Mouse (Mus musculus): ENCODE measurements around the gene Bhlhb9. TPM values are rescaled to one million over a fixed set of nuclear protein-coding genes. Genes with fewer than 3 reads are reported as not detected.

The Bhlhb9 gene
- polyA plus RNA-seq, 1 experiment, result 11.5 TPM

GRCm38 (mm10) chrX:135922162-135922561 is 124.8 kb downstream of the Bhlhb9 start:
- Histone ChIP-seq H3K27ac (ENCODE audit: control insufficient read depth, insufficient read depth, low read length) (no peak overlapping the region), H3K4me1 (replicated peaks; ENCODE audit: control insufficient read depth, insufficient read depth, low read length) (no peaks in the 10 kb centered on the region), H3K4me3 (ENCODE audit: control insufficient read depth, insufficient read depth, low read length) (no peak overlapping the region), H3K36me3 (ENCODE audit: control insufficient read depth, insufficient read depth, low read length) (no peaks in the 10 kb centered on the region), H3K27me3 (ENCODE audit: control insufficient read depth, insufficient read depth, low read length) (no peaks in the 10 kb centered on the region)
- TF ChIP-seq POLR2A (IDR thresholded peaks at IDR 0.05; ENCODE audit: control insufficient read depth, extremely low read depth, insufficient read depth, low read length, poor library complexity) (no peak), CTCF (IDR thresholded peaks at IDR 0.05; ENCODE audit: borderline replicate concordance, control insufficient read depth, extremely low read depth, insufficient read depth, low read length, poor library complexity) (no peak)
- DNase-seq, result no peak
- 95% methylated on average over 7 of the region's 7 CpGs for WGBS

- TF ChIP-seq POLR2A (IDR thresholded peaks at IDR 0.05; ENCODE audit: control insufficient read depth, extremely low read depth, insufficient read depth, low read length, poor library complexity), result no peak
- no peak for TF ChIP-seq CTCF (IDR thresholded peaks at IDR 0.05; ENCODE audit: borderline replicate concordance, control insufficient read depth, extremely low read depth, insufficient read depth, low read length, poor library complexity)
- no peaks in the 10 kb centered on the region for H3K36me3 ChIP-seq (ENCODE audit: control insufficient read depth, insufficient read depth, low read length)
- no peak for DNase-seq
- H3K4me3 ChIP-seq (ENCODE audit: control insufficient read depth, insufficient read depth, low read length), result no peak overlapping the region
- no peak overlapping the region for H3K27ac ChIP-seq (ENCODE audit: control insufficient read depth, insufficient read depth, low read length)
- WGBS, result 68% methylated on average over 3 of the region's 3 CpGs
- no peaks in the 10 kb centered on the region for H3K27me3 ChIP-seq (ENCODE audit: control insufficient read depth, insufficient read depth, low read length)
- no peaks in the 10 kb centered on the region for H3K4me1 ChIP-seq (replicated peaks; ENCODE audit: control insufficient read depth, insufficient read depth, low read length)
These were observed 128.5 kb downstream of the Bhlhb9 start for GRCm38 (mm10) chrX:135925911-135926310.

- TF ChIP-seq POLR2A (IDR thresholded peaks at IDR 0.05; ENCODE audit: control insufficient read depth, extremely low read depth, insufficient read depth, low read length, poor library complexity) (no peak), CTCF (IDR thresholded peaks at IDR 0.05; ENCODE audit: borderline replicate concordance, control insufficient read depth, extremely low read depth, insufficient read depth, low read length, poor library complexity) (no peak)
- DNase-seq, result no peak
- H3K27me3 ChIP-seq (ENCODE audit: control insufficient read depth, insufficient read depth, low read length), result no peaks in the 10 kb centered on the region
- H3K4me1 ChIP-seq (replicated peaks; ENCODE audit: control insufficient read depth, insufficient read depth, low read length), result no peaks in the 10 kb centered on the region
- H3K4me3 ChIP-seq (ENCODE audit: control insufficient read depth, insufficient read depth, low read length), result no peak overlapping the region
- H3K27ac ChIP-seq (ENCODE audit: control insufficient read depth, insufficient read depth, low read length), result no peak overlapping the region
- H3K36me3 ChIP-seq (ENCODE audit: control insufficient read depth, insufficient read depth, low read length), result no peaks in the 10 kb centered on the region
These were observed 131.2 kb downstream of the Bhlhb9 start for GRCm38 (mm10) chrX:135928588-135928987.

- no peaks in the 10 kb centered on the region for H3K27me3 ChIP-seq (ENCODE audit: control insufficient read depth, insufficient read depth, low read length)
- WGBS, result 84% methylated on average over 1 of the region's 1 CpGs
These were observed 139.1 kb downstream of the Bhlhb9 start for GRCm38 (mm10) chrX:135936452-135936851.

More at GRCm38 (mm10) chrX:135936452-135936851, 139.1 kb downstream of the Bhlhb9 start:
- TF ChIP-seq POLR2A (IDR thresholded peaks at IDR 0.05; ENCODE audit: control insufficient read depth, extremely low read depth, insufficient read depth, low read length, poor library complexity), result no peak
- TF ChIP-seq CTCF (IDR thresholded peaks at IDR 0.05; ENCODE audit: borderline replicate concordance, control insufficient read depth, extremely low read depth, insufficient read depth, low read length, poor library complexity), result no peak
- no peaks in the 10 kb centered on the region for H3K36me3 ChIP-seq (ENCODE audit: control insufficient read depth, insufficient read depth, low read length)
- DNase-seq, result no peak
- H3K4me1 ChIP-seq (replicated peaks; ENCODE audit: control insufficient read depth, insufficient read depth, low read length), result no peaks in the 10 kb centered on the region
- H3K27ac ChIP-seq (ENCODE audit: control insufficient read depth, insufficient read depth, low read length), result no peak overlapping the region
- no peak overlapping the region for H3K4me3 ChIP-seq (ENCODE audit: control insufficient read depth, insufficient read depth, low read length)

Other genes with a start within 250 kb of the Bhlhb9 start
- 0.19 TPM in 1 of 2 replicates, not detected in the other for gene Nxf7, start 198.8 kb upstream of the Bhlhb9 start, polyA plus RNA-seq (2012; rRNA removed)
- not detected in 2 replicates for gene Prame, start 169.9 kb upstream of the Bhlhb9 start, polyA plus RNA-seq (2012; rRNA removed)
- not detected in 2 replicates for gene Tcp11x2, start 103.8 kb upstream of the Bhlhb9 start, polyA plus RNA-seq (2012; rRNA removed)
- not detected in 2 replicates for gene Tmsb15a, start 72.3 kb upstream of the Bhlhb9 start, polyA plus RNA-seq (2012; rRNA removed)
- gene Armcx5, start 54.9 kb upstream of the Bhlhb9 start, polyA plus RNA-seq (2012; rRNA removed), result 2.0 and 2.1 TPM in 2 replicates
- gene Gprasp1, start 54.9 kb upstream of the Bhlhb9 start, polyA plus RNA-seq (2012; rRNA removed), result 19.9 and 20.3 TPM in 2 replicates
- 5.0 and 14.9 TPM in 2 replicates for gene Gprasp2, start 41.4 kb downstream of the Bhlhb9 start, polyA plus RNA-seq (2012; rRNA removed)
- gene Arxes2, start 196.2 kb downstream of the Bhlhb9 start, polyA plus RNA-seq (2012; rRNA removed), result 4.8 and 6.2 TPM in 2 replicates
- gene Arxes1, start 235.8 kb downstream of the Bhlhb9 start, polyA plus RNA-seq (2012; rRNA removed), result 0.35 and 0.71 TPM in 2 replicates